Mouse (Mus musculus) lung, postnatal 25 days (tissue): Measurements from ENCODE around the gene Mecom.

Experiments used
- DNase-seq: peaks from one replicate; pipeline ENCODE4 v3.0.0; 2022; ENCODE audit warnings: low spot score

Mecom gene

GRCm38 (mm10) chr3:30148378-30149079 is 399.3 kb downstream of the Mecom start:
- no peak for DNase-seq

- DNase-seq, result no peak
Observed at GRCm38 (mm10) chr3:30145051-30145450, 402.8 kb downstream of the Mecom start.

GRCm38 (mm10) chr3:30143961-30144411 is 403.8 kb downstream of the Mecom start:
- no peak for DNase-seq

- no peak for DNase-seq
Observed at GRCm38 (mm10) chr3:30143440-30143839, 404.4 kb downstream of the Mecom start.

- DNase-seq, result no peak
Observed at GRCm38 (mm10) chr3:30140349-30140748, 407.5 kb downstream of the Mecom start.

- no peak for DNase-seq
Observed at GRCm38 (mm10) chr3:30139678-30140077, 408.1 kb downstream of the Mecom start.

GRCm38 (mm10) chr3:30138588-30138987 is 409.2 kb downstream of the Mecom start:
- DNase-seq, result no peak

GRCm38 (mm10) chr3:30135857-30136256 is 412.0 kb downstream of the Mecom start:
- DNase-seq, result no peak

GRCm38 (mm10) chr3:30135119-30135518 is 412.7 kb downstream of the Mecom start:
- peak; percentile 76 for DNase-seq

- DNase-seq, result no peak
Observed at GRCm38 (mm10) chr3:30132981-30133380, 414.8 kb downstream of the Mecom start.

GRCm38 (mm10) chr3:30132370-30132769 is 415.4 kb downstream of the Mecom start:
- no peak for DNase-seq

- peak; percentile 58 for DNase-seq
Observed at GRCm38 (mm10) chr3:30130495-30130894, 417.3 kb downstream of the Mecom start.

GRCm38 (mm10) chr3:30122618-30123017 is 425.2 kb downstream of the Mecom start:
- no peak for DNase-seq

GRCm38 (mm10) chr3:30120790-30121512 is 426.9 kb downstream of the Mecom start:
- no peak for DNase-seq

- DNase-seq, result peak; percentile 43
Observed at GRCm38 (mm10) chr3:30118594-30119297, 429.1 kb downstream of the Mecom start.

GRCm38 (mm10) chr3:30113249-30113770 is 434.5 kb downstream of the Mecom start:
- DNase-seq, result no peak

GRCm38 (mm10) chr3:30107945-30108670 is 439.7 kb downstream of the Mecom start:
- no peak for DNase-seq

- DNase-seq, result no peak
Observed at GRCm38 (mm10) chr3:30106481-30106880, 441.3 kb downstream of the Mecom start.

GRCm38 (mm10) chr3:30105859-30106258 is 441.9 kb downstream of the Mecom start:
- DNase-seq, result no peak

- DNase-seq, result peak; percentile 62
Observed at GRCm38 (mm10) chr3:30105194-30105823, 442.5 kb downstream of the Mecom start.

- no peak for DNase-seq
Observed at GRCm38 (mm10) chr3:30104515-30105098, 443.2 kb downstream of the Mecom start.
